Mouse (Mus musculus) liver, embryonic 11.5 days (tissue): ENCODE results near the gene Gyg. TPM values are rescaled to one million over a fixed set of nuclear protein-coding genes. Genes with fewer than 3 reads are reported as not detected.

Source experiments
- ATAC-seq: fragments of 200-750 bp; cut with Nextera tagmentation; replicated peaks from 2 replicates; pipeline ENCODE4 v1.8.0; 2017; ENCODE audit warnings: moderate number of reproducible peaks, mild to moderate bottlenecking, moderate TSS enrichment, moderate library complexity; ENCODE audit not compliant: low FRiP score
- DNase-seq: peaks from one replicate; pipeline ENCODE4 v3.0.0-alpha.2; 2017; ENCODE audit warnings: low spot score
- H3K27ac ChIP-seq: fragments of 300-500 bp; sonication (generic); 2 replicates; pipeline ENCODE4 v1.5.1; 2014; ENCODE audit warnings: mild to moderate bottlenecking, low read depth, low read length, control low read depth
- H3K27me3 ChIP-seq: fragments of 300-500 bp; sonication (generic); replicated peaks from 2 replicates; pipeline ENCODE4 v1.6.1; 2014; ENCODE audit warnings: low read length, mixed read lengths; ENCODE audit not compliant: control insufficient read depth, insufficient read depth
- H3K36me3 ChIP-seq: fragments of 300-500 bp; sonication (generic); 2 replicates; pipeline ENCODE4 v1.6.1; 2014; ENCODE audit warnings: mild to moderate bottlenecking, low read length, moderate library complexity, mixed read lengths; ENCODE audit not compliant: control insufficient read depth, insufficient read depth
- H3K4me1 ChIP-seq: fragments of 300-500 bp; sonication (generic); replicated peaks from 2 replicates; pipeline ENCODE4 v1.6.1; 2014; ENCODE audit warnings: low read length, mixed read lengths; ENCODE audit not compliant: control insufficient read depth, insufficient read depth
- H3K4me2 ChIP-seq: fragments of 300-500 bp; sonication (generic); 2 replicates; pipeline ENCODE4 v1.6.1; 2014; ENCODE audit warnings: mild to moderate bottlenecking, control low read depth, moderate library complexity
- H3K4me3 ChIP-seq: fragments of 300-500 bp; sonication (generic); 2 replicates; pipeline ENCODE4 v1.5.1; 2014; ENCODE audit warnings: low read depth, low read length, control low read depth
- H3K9ac ChIP-seq: fragments of 300-500 bp; sonication (generic); 2 replicates; pipeline ENCODE4 v1.6.1; 2014; ENCODE audit warnings: low read depth, low read length, control low read depth
- H3K9me3 ChIP-seq: fragments of 300-500 bp; sonication (generic); 2 replicates; pipeline ENCODE4 v1.6.1; 2016; ENCODE audit warnings: low read length, inconsistent platforms, mixed read lengths; ENCODE audit not compliant: control insufficient read depth
- WGBS: fragments of 180-500 bp; shearing (Covaris S2); extraction: QIAGEN DNeasy Blood & Tissue Kit; methylation state at CpG from one replicate; pipeline ENCODE4 v1.1.7; 2014; 5-methylcytosine and 5-hydroxymethylcytosine counted together
- polyA plus RNA-seq: library from polyadenylated mRNA; unstranded; fragments of >200 nt; fragmentation: Nextera tagmentation; extraction: Ambion mirVana; gene quantifications from 2 replicates; pipeline ENCODE4 v1.2.1, GENCODE M21; 2014

Gyg gene
- polyA plus RNA-seq, 1 experiment from 2014 or later: 57.2 TPM

DNA sequence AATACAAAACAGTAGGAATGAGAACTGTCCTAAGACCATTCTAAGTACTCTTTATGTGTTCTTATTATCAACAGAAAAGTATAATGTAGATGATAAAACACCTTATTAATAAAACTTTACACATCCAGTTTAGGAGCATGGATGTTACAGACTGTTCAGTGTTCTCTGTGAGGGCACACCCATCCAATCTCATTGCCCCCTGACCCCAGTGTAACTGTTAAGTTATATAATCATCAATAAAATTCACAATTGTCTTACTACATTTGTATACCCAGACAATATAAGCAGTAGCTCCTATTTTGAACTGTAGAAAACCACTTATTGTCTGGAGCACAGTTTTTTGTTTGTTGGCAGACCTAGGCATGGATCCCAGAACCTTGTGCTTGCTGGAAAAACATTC lies 13.9 kb downstream of the Gyg start:
- DNase-seq (no peak), ATAC-seq (no peak)
- no peak overlapping the region for H3K27ac ChIP-seq
- H3K4me2 ChIP-seq: no peak overlapping the region
- H3K27me3 ChIP-seq: no peaks in the 10 kb centered on the region
- no peak overlapping the region for H3K4me3 ChIP-seq
- H3K9ac ChIP-seq: no peak overlapping the region
- H3K4me1 ChIP-seq: peaks cover 4% of the 10 kb centered on the region
- no peaks in the 10 kb centered on the region for H3K9me3 ChIP-seq
- no peaks in the 10 kb centered on the region; the same call in 1 of the 2 replicates for H3K36me3 ChIP-seq

GRCm38 (mm10) chr3:20136868-20137581 lies 18.1 kb downstream of the Gyg start:
- Histone ChIP-seq H3K4me2 (no peak overlapping the region), H3K27me3 (no peaks in the 10 kb centered on the region), H3K4me3 (no peak overlapping the region), H3K4me1 (no peaks in the 10 kb centered on the region), H3K9me3 (no peaks in the 10 kb centered on the region), H3K9ac (no peak overlapping the region), H3K27ac (no peak overlapping the region), H3K36me3 (no peaks in the 10 kb centered on the region; the same call in none of the 2 replicates)
- no peak for ATAC-seq
- DNase-seq: no peak
- 83% methylated on average over 9 of the region's 9 CpGs for WGBS

DNA sequence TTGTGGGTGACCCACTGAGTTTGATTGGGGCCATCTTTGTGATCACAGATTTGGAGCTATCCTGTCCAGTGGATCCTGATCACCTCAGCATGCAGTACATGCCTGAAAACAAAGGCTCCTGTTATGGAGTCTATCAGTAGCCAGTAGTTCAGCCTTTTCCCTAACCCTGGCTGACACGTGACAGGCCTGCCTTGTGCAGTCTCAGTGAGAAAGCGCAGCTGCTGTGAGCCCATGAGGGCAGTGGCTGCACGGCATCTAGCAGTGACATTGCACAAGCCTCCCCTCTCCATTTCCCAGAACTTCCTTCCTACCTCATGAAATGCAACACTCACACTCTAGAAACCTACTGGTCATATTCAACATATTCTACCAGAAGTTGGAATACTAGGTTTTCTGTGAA lies 20.6 kb downstream of the Gyg start:
- WGBS: 74% methylated on average over 3 of the region's 3 CpGs
- no peaks in the 10 kb centered on the region for H3K27me3 ChIP-seq
- ATAC-seq (0 out of 2 replicates have a peak, but pooled peaks have one; percentile 18), DNase-seq (no peak)
- H3K9me3 ChIP-seq: no peaks in the 10 kb centered on the region
- no peak overlapping the region for H3K27ac ChIP-seq
- no peak overlapping the region for H3K4me3 ChIP-seq
- H3K36me3 ChIP-seq: no peaks in the 10 kb centered on the region; the same call in none of the 2 replicates
- H3K9ac ChIP-seq: no peak overlapping the region
- H3K4me1 ChIP-seq: no peaks in the 10 kb centered on the region
- H3K4me2 ChIP-seq: no peak overlapping the region

- Histone ChIP-seq H3K27ac (no peak overlapping the region), H3K27me3 (no peaks in the 10 kb centered on the region), H3K4me1 (no peaks in the 10 kb centered on the region), H3K4me3 (no peak overlapping the region), H3K4me2 (no peak overlapping the region), H3K9me3 (no peaks in the 10 kb centered on the region), H3K9ac (no peak overlapping the region), H3K36me3 (peaks cover 2% of the 10 kb centered on the region)
- no peak for ATAC-seq
- WGBS: 79% methylated on average over 1 of the region's 1 CpGs
- no peak for DNase-seq
Observed at GRCm38 (mm10) chr3:20133745-20134144, 21.4 kb downstream of the Gyg start.

GRCm38 (mm10) chr3:20132731-20133130 lies 22.4 kb downstream of the Gyg start:
- Histone ChIP-seq H3K4me3 (no peak overlapping the region), H3K9ac (no peak overlapping the region), H3K9me3 (no peaks in the 10 kb centered on the region), H3K27ac (no peak overlapping the region), H3K4me2 (no peak overlapping the region), H3K4me1 (no peaks in the 10 kb centered on the region), H3K27me3 (no peaks in the 10 kb centered on the region), H3K36me3 (peaks cover 5% of the 10 kb centered on the region; the same call in 1 of the 2 replicates)
- WGBS: 89% methylated on average over 1 of the region's 1 CpGs
- ATAC-seq (no peak), DNase-seq (no peak)

GRCm38 (mm10) chr3:20131350-20131720 lies 23.8 kb downstream of the Gyg start:
- DNase-seq: no peak
- Histone ChIP-seq H3K27me3 (no peaks in the 10 kb centered on the region), H3K4me1 (no peaks in the 10 kb centered on the region), H3K27ac (no peak overlapping the region), H3K4me3 (no peak overlapping the region), H3K9me3 (no peaks in the 10 kb centered on the region), H3K36me3 (peaks cover 8% of the 10 kb centered on the region; the same call in 1 of the 2 replicates), H3K4me2 (no peak overlapping the region), H3K9ac (no peak overlapping the region)
- no peak for ATAC-seq
- WGBS: 79% methylated on average over 2 of the region's 2 CpGs

DNA sequence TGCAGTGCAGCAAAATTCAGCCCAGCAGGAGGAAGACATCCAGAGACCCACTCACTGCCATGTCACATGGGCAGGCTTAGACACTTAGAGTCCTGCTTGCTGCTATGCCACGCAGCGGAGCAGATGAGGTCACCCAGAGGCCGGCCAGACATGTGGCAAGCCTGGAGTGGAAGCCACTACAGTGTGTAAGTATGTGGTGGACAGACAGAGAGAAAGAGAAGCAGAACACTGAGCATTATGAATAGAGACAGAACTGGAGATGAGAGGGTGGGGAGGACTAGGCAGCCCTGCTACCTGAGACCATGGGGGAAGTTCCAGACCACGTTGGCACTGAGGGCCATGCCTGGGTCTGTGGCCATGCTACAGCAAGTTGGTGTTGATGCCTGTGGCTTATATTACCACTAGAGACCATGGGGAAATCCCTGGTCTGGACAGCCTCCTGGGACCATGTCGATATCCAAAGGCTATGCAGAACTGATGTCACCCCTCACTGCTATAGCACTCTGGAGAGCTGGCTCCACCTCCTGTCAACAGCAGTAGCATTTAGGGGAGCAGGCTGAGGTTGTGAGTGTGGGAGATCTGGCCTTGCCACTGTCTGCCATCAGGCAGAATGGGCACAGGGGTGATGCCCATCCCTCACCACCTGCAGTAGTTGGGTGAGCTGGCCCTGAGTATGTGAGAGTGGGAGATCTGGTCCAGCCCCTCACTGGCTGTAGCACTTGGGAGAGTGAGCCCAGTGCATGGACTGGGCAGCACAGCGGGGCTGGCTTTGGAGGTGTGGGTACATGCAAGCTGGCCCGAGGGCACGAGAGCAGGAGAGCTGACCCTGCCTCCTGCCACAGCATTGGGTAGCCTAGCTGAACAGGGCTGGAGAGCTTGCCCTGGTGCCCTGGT lies 24.4 kb downstream of the Gyg start:
- Histone ChIP-seq H3K27ac (no peak overlapping the region), H3K9ac (no peak overlapping the region), H3K4me2 (no peak overlapping the region), H3K4me3 (no peak overlapping the region), H3K4me1 (no peaks in the 10 kb centered on the region), H3K27me3 (no peaks in the 10 kb centered on the region), H3K9me3 (no peaks in the 10 kb centered on the region), H3K36me3 (peaks cover 11% of the 10 kb centered on the region; the same call in 1 of the 2 replicates)
- DNase-seq (no peak), ATAC-seq (peak; percentile 34; the same call in 1 of the 2 replicates)
- 82% methylated on average over 8 of the region's 8 CpGs for WGBS

DNA sequence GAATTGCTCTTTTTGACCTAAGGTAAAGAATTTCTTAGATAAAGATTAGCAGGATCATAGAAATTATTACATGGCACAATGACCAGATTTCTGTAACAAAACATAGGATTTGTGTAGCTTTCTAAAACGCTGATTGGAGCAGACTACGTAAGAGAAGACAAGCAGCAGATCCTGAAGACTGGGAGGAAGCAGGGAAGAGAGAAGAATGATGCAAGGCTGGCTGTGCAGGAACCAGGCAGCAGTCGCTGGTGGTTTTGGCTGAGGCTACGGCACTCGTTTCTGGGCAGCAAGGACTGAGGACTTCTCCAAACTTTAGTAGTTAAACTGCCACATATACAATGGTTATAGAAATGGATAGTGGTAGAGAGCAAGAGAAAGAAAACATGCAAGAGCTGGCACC lies 25.6 kb downstream of the Gyg start:
- DNase-seq: no peak
- Histone ChIP-seq H3K4me1 (no peaks in the 10 kb centered on the region), H3K27me3 (no peaks in the 10 kb centered on the region), H3K4me3 (no peak overlapping the region), H3K4me2 (no peak overlapping the region), H3K9ac (no peak overlapping the region), H3K27ac (no peak overlapping the region), H3K9me3 (no peaks in the 10 kb centered on the region), H3K36me3 (peaks cover 11% of the 10 kb centered on the region; the same call in 1 of the 2 replicates)
- no peak for ATAC-seq
- 88% methylated on average over 5 of the region's 5 CpGs for WGBS
